Mouse (Mus musculus) megakaryocyte-erythroid progenitor cell, adult 5 weeks (primary cell): Measurements from ENCODE around the gene Lrrc74a. TPM values are rescaled to one million over a fixed set of nuclear protein-coding genes. Genes with fewer than 3 reads are reported as not detected.

Experiments used
- polyA plus RNA-seq: library from polyadenylated mRNA; stranded (reverse); fragments of >175 nt; gene quantifications from 2 replicates; pipeline ENCODE4 v1.2.3, GENCODE M21; 2012

Gene Lrrc74a
- polyA plus RNA-seq, result 0.03 TPM in 1 of 2 replicates, not detected in the other

GRCm38 (mm10) chr12:86734319-86734810 lies at the start of gene Lrrc74a:
TSS of gene Lrrc74a (plus strand) at chr12:86734369.

GRCm38 (mm10) chr12:86726120-86726640 lies 8.0 kb upstream of the Lrrc74a start, which contains the start of gene Angel1:
TSS of gene Angel1 (minus strand) at chr12:86726460.

Other genes with a start within 250 kb of the Lrrc74a start
- gene Vash1, start 55.7 kb upstream of the Lrrc74a start, polyA plus RNA-seq, result 4.9 TPM in 2 replicates
- gene Angel1, start 7.9 kb upstream of the Lrrc74a start, polyA plus RNA-seq, result 1.2 and 1.6 TPM in 2 replicates
- 26.9 and 32.2 TPM in 2 replicates for gene Irf2bpl, start 150.4 kb downstream of the Lrrc74a start, polyA plus RNA-seq
- gene Cipc, start 212.7 kb downstream of the Lrrc74a start, polyA plus RNA-seq, result 12.5 and 15.2 TPM in 2 replicates